Mouse (Mus musculus) intestine, embryonic 14.5 days (tissue): Measurements from ENCODE around the gene Zbtb45. TPM values are rescaled to one million over a fixed set of nuclear protein-coding genes. Genes with fewer than 3 reads are reported as not detected.

ENCODE experiments used
- ATAC-seq: fragments of 200-750 bp; cut with Nextera tagmentation; replicated peaks from 2 replicates; pipeline ENCODE4 v1.8.0; 2017; ENCODE audit warnings: low read depth, moderate number of reproducible peaks, moderate TSS enrichment, moderate library complexity; ENCODE audit not compliant: low FRiP score, low TSS enrichment
- DNase-seq: peaks from one replicate; pipeline ENCODE4 v3.0.0-alpha.2; 2018; ENCODE audit warnings: low spot score
- H3K27ac ChIP-seq: fragments of 300-500 bp; sonication (generic); 2 replicates; pipeline ENCODE4 v1.5.1; 2014; ENCODE audit warnings: low read depth, mild to moderate bottlenecking, control low read depth
- H3K27me3 ChIP-seq: fragments of 300-500 bp; sonication (generic); replicated peaks from 2 replicates; pipeline ENCODE4 v1.6.1; 2014; ENCODE audit warnings: low read length, control low read depth; ENCODE audit not compliant: control insufficient read depth, insufficient read depth
- H3K36me3 ChIP-seq: fragments of 300-500 bp; sonication (generic); 2 replicates; pipeline ENCODE4 v1.6.1; 2014; ENCODE audit warnings: low read length, control low read depth; ENCODE audit not compliant: control insufficient read depth, insufficient read depth
- H3K4me1 ChIP-seq: fragments of 300-500 bp; sonication (generic); replicated peaks from 2 replicates; pipeline ENCODE4 v1.6.1; 2014; ENCODE audit warnings: low read length, control low read depth, mixed read lengths; ENCODE audit not compliant: control insufficient read depth, insufficient read depth
- H3K4me2 ChIP-seq: fragments of 300-500 bp; sonication (generic); 2 replicates; pipeline ENCODE4 v1.6.1; 2014; ENCODE audit warnings: low read length
- H3K4me3 ChIP-seq: fragments of 300-500 bp; sonication (generic); 2 replicates; pipeline ENCODE4 v1.5.1; 2014; ENCODE audit warnings: low read depth, low read length, control low read depth, mixed read lengths
- H3K9ac ChIP-seq: fragments of 300-500 bp; sonication (generic); 2 replicates; pipeline ENCODE4 v1.6.1; 2014; ENCODE audit warnings: mild to moderate bottlenecking, low read length
- H3K9me3 ChIP-seq: fragments of 300-500 bp; sonication (generic); 2 replicates; pipeline ENCODE4 v1.6.1; 2016; ENCODE audit warnings: low read length, control low read depth; ENCODE audit not compliant: control insufficient read depth
- WGBS: fragments of 180-500 bp; shearing (Covaris S2); extraction: QIAGEN DNeasy Blood & Tissue Kit; methylation state at CpG from one replicate; pipeline ENCODE4 v1.1.7; 2014; 5-methylcytosine and 5-hydroxymethylcytosine counted together
- polyA plus RNA-seq: library from polyadenylated mRNA; unstranded; fragments of >200 nt; fragmentation: Nextera tagmentation; extraction: Ambion mirVana; gene quantifications from 2 replicates; pipeline ENCODE4 v1.2.1, GENCODE M21; 2014

Gene Zbtb45
- polyA plus RNA-seq = 23.7 and 26.9 TPM in 2 replicates

- WGBS = 12% methylated on average over 26 of the region's 26 CpGs
- H3K9me3 ChIP-seq = no peaks in the 10 kb centered on the region
- peak; percentile 68 for DNase-seq
- ATAC-seq = no peak; the same call in 1 of the 2 replicates
- H3K27me3 ChIP-seq = no peaks in the 10 kb centered on the region
- peak within 1 kb of the TSS; percentile 55 for H3K4me3 ChIP-seq
- H3K36me3 ChIP-seq = peaks cover 22% of the 10 kb centered on the region
- H3K9ac ChIP-seq = peak within 1 kb of the TSS; percentile 74
- H3K4me2 ChIP-seq = peak within 1 kb of the TSS; percentile 75
- H3K27ac ChIP-seq = peak within 1 kb of the TSS; percentile 93
- H3K4me1 ChIP-seq = peaks cover 4% of the 10 kb centered on the region; the same call in 1 of the 2 replicates
Observed at GRCm38 (mm10) chr7:13010005-13010908, at the start of gene Zbtb45. Gene Zbtb45, minus strand, starts transcription at chr7:13010034.

- Histone ChIP-seq H3K4me3 (no peak overlapping the region), H3K4me2 (no peak overlapping the region), H3K27ac (no peak overlapping the region), H3K4me1 (no peaks in the 10 kb centered on the region), H3K27me3 (no peaks in the 10 kb centered on the region), H3K9me3 (0 out of 2 replicates have a peak, but pooled peaks cover 2% of the 10 kb centered on the region), H3K36me3 (no peaks in the 10 kb centered on the region), H3K9ac (no peak overlapping the region)
- ATAC-seq (no peak), DNase-seq (no peak)
- 93% methylated on average over 9 of the region's 9 CpGs for WGBS
Observed at GRCm38 (mm10) chr7:13059536-13059935, 49.7 kb upstream of the Zbtb45 start.

GRCm38 (mm10) chr7:13056913-13057700 is 47.3 kb upstream of the Zbtb45 start:
- Histone ChIP-seq H3K4me1 (no peaks in the 10 kb centered on the region; the same call in 1 of the 2 replicates), H3K27me3 (no peaks in the 10 kb centered on the region), H3K4me2 (no peak overlapping the region), H3K4me3 (no peak overlapping the region), H3K9me3 (no peaks in the 10 kb centered on the region), H3K9ac (no peak overlapping the region), H3K27ac (no peak overlapping the region), H3K36me3 (no peaks in the 10 kb centered on the region)
- ATAC-seq = no peak
- 63% methylated on average over 8 of the region's 8 CpGs for WGBS
- no peak for DNase-seq

GRCm38 (mm10) chr7:13054287-13055010 is 44.6 kb upstream of the Zbtb45 start, which contains the start of gene Mzf1:
Gene Mzf1, minus strand, starts transcription at chr7:13054764.
- peak within 1 kb of the TSS; percentile 36; the same call in 1 of the 2 replicates for H3K27ac ChIP-seq

GRCm38 (mm10) chr7:13053961-13054286 is 44.1 kb upstream of the Zbtb45 start:
- Histone ChIP-seq H3K9me3 (no peaks in the 10 kb centered on the region), H3K36me3 (no peaks in the 10 kb centered on the region), H3K27ac (peak overlapping the region; percentile 36; the same call in 1 of the 2 replicates), H3K4me3 (peak overlapping the region; percentile 64), H3K27me3 (no peaks in the 10 kb centered on the region), H3K4me2 (peak overlapping the region; percentile 56), H3K4me1 (no peaks in the 10 kb centered on the region; the same call in 1 of the 2 replicates), H3K9ac (peak overlapping the region; percentile 51)
- ATAC-seq = no peak
- 4% methylated on average over 15 of the region's 15 CpGs for WGBS
- DNase-seq = no peak

More at GRCm38 (mm10) chr7:13054287-13055010, 44.6 kb upstream of the Zbtb45 start, which contains the start of gene Mzf1:
- no peaks in the 10 kb centered on the region for H3K9me3 ChIP-seq
- H3K27me3 ChIP-seq = no peaks in the 10 kb centered on the region
- ATAC-seq = peak; percentile 96
- WGBS = under 1% methylated on average over 41 of the region's 41 CpGs
- H3K9ac ChIP-seq = peak within 1 kb of the TSS; percentile 51
- peak; percentile 96 for DNase-seq
- H3K4me3 ChIP-seq = peak within 1 kb of the TSS; percentile 64
- peak within 1 kb of the TSS; percentile 56 for H3K4me2 ChIP-seq
- H3K36me3 ChIP-seq = no peaks in the 10 kb centered on the region
- no peaks in the 10 kb centered on the region; the same call in 1 of the 2 replicates for H3K4me1 ChIP-seq

GRCm38 (mm10) chr7:13053501-13053900 is 43.7 kb upstream of the Zbtb45 start:
- Histone ChIP-seq H3K4me3 (peak overlapping the region; percentile 64), H3K27me3 (no peaks in the 10 kb centered on the region), H3K9me3 (no peaks in the 10 kb centered on the region), H3K4me1 (no peaks in the 10 kb centered on the region; the same call in 1 of the 2 replicates), H3K27ac (no peak overlapping the region), H3K36me3 (no peaks in the 10 kb centered on the region), H3K4me2 (peak overlapping the region; percentile 56), H3K9ac (no peak overlapping the region)
- WGBS = 98% methylated on average over 2 of the region's 2 CpGs
- no peak for DNase-seq
- ATAC-seq = no peak

- Histone ChIP-seq H3K4me2 (no peak overlapping the region), H3K4me1 (no peaks in the 10 kb centered on the region; the same call in 1 of the 2 replicates), H3K27ac (no peak overlapping the region), H3K27me3 (no peaks in the 10 kb centered on the region), H3K36me3 (no peaks in the 10 kb centered on the region), H3K9ac (no peak overlapping the region), H3K4me3 (no peak overlapping the region), H3K9me3 (no peaks in the 10 kb centered on the region)
- ATAC-seq = no peak
- DNase-seq = no peak
- WGBS = 90% methylated on average over 13 of the region's 13 CpGs
Observed at GRCm38 (mm10) chr7:13053001-13053400, 43.2 kb upstream of the Zbtb45 start.

GRCm38 (mm10) chr7:13046084-13046483 is 36.2 kb upstream of the Zbtb45 start:
- Histone ChIP-seq H3K36me3 (no peaks in the 10 kb centered on the region), H3K4me1 (peaks cover 7% of the 10 kb centered on the region; the same call in 1 of the 2 replicates)
- WGBS = 9% methylated on average over 2 of the region's 2 CpGs

More at GRCm38 (mm10) chr7:13046084-13046483, 36.2 kb upstream of the Zbtb45 start:
- Histone ChIP-seq H3K9me3 (peaks cover 6% of the 10 kb centered on the region; the same call in 1 of the 2 replicates), H3K27ac (no peak overlapping the region), H3K9ac (no peak overlapping the region), H3K27me3 (peaks cover 42% of the 10 kb centered on the region), H3K4me3 (no peak overlapping the region), H3K4me2 (no peak overlapping the region)
- peak; percentile 80 for DNase-seq
- ATAC-seq = peak; percentile 44; the same call in 1 of the 2 replicates
